Mouse (Mus musculus): ENCODE measurements around the gene Rtkn2.
"Not testable (repeated sequence)": the region's sequence is repeated elsewhere in the genome, so short reads cannot be mapped to it uniquely, and the experiment has no call there.

Rtkn2 gene

DNA sequence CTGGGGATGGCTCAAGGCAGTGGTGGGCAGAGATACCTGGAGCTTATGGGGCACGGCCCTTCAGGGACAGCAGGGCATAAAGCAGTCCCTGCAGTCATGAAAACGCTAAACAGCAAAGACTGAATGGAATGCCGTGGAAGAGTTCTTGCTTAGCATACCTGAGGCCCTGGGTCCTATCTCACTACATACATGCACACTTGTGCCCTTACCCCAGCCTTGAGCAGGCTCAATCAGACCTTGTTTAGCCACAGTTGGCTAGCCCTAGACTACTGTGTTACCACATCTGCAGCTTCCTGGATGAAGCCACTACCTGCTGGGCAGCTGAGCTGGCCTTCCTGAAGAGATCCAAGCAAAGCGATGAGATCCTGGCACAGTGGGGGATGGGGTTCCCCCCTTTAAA lies 93.3 kb downstream of the Rtkn2 start:
- in situ Hi-C loops (cut with MboI, MseI), result no loop called here

DNA sequence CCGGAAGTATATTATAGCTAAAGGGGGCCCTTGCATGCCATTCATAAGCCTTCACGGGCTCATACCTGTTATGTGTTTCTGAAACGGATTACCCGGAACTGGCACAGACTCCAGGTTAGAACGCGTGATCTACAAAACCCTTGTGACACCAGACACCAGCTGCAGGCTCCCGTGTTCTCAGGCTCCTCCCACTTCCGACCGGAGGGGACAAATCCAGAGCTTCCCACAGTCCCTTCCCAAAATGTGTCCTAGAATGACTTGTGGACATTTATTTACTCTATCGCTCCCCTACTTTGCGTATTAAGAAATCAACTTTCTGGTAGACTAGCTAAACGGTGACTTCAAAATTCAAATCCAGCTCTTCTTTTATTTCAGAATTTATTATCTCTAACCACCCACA lies 94.9 kb downstream of the Rtkn2 start:
- in situ Hi-C loops (cut with MboI, MseI), result no loop called here

DNA sequence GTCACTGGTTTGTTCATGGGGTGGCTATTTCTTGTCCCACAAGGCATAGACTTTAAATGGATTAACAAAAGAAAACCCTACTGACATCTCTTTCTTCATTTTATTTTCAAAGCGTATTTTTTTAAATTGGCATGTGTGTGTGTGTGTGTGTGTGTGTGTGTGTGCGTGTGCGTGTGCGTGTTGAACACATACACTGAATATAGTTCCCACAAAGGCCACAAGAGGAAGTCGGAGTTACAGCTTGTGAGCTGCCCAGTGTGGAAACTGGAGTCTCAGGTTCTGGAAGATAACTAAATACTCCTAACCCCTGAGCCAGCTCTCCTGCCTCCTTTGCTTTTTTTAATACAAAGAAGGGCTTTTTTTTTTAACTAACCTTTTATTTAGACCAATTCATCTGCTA lies 95.8 kb downstream of the Rtkn2 start:
- in situ Hi-C loops (cut with MboI, MseI), result loop anchor here in 1 of 2 experiments (5.0 kb wide), 1 partner anchor 73 kb away; no protein-coding TSS in a partner anchor

DNA sequence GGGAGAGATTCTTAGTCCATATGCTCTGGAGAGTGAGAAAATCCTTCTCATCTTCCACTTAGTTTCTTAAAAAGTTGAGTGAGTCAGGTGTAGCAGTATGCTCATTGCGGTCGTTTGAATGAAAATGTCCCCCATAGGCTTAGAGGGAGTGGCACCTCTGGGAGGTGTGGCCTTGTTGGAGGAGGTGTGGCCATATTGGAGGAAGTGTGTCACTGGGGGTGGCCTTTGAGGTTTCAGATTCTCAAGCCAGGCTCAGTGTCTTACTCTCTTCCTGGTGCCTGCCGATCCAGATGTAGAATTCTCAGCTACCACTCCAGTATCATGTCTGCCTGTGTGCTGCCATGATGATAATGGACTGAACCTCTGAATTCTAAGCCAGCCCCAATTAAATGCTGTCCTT lies 99.3 kb downstream of the Rtkn2 start:
- in situ Hi-C loops (cut with MboI, MseI), result loop anchor here in 1 of 2 experiments (5.0 kb wide), 1 partner anchor 76 kb away; no protein-coding TSS in a partner anchor

DNA sequence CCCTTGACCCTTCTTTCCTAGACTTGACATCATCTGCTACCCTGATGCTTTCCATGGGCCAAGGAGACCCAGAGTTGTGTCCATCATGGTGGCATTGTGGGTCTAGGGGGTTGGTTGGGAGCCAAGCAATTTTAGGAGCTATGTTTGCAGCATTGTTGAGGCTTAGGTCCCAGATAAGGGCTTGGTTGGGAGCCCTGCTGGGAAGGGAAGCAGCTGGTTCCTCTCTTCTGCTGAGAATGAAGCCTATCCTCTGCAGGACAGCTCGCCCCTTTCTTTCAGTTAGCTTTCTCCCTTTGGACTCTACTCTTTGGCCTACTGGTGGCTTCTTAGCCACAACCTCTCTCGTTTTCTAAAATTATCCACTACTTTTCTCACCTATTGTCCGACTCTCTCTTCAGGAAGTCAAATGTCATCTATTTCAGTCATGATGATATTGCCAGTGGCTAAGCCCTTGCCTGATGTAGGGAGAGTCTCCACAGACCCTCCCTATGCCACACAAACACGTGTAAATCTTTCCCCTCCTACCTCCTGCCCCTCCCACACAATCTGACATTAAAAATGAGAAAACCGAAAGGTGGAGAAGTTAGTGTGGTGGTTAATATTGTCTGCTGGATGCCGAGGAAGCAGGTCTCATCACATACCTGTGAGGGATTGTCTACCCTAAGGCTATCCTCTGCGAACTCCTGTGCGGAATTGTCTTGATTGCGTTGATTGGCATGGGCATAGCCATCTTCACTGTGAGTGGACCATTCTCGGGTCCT lies 100.7 kb downstream of the Rtkn2 start:
- in situ Hi-C loops (cut with MboI, MseI), result loop anchor here in 1 of 2 experiments (5.0 kb wide), 1 partner anchor 78 kb away; no protein-coding TSS in a partner anchor

DNA sequence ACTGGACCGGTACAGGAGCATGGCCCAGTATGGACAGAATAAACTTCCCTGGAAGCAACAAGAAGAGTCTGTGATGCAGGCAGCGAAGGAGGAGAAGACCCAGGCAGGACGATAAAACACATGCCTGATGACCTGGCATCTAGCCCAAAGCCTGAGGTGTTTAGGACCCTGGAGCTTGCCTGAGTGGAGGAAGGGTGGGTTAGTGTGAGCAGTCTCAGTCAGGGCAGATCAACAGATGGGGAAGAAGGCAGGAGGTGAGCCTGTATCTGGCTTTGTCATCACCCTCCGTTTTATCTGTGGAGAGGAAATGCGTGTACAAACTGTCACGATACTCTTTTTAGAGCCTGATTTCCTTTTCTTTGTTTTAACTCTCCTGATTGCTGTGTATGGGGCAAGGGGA lies 102.3 kb downstream of the Rtkn2 start:
- in situ Hi-C loops (cut with MboI, MseI), result no loop called here

DNA sequence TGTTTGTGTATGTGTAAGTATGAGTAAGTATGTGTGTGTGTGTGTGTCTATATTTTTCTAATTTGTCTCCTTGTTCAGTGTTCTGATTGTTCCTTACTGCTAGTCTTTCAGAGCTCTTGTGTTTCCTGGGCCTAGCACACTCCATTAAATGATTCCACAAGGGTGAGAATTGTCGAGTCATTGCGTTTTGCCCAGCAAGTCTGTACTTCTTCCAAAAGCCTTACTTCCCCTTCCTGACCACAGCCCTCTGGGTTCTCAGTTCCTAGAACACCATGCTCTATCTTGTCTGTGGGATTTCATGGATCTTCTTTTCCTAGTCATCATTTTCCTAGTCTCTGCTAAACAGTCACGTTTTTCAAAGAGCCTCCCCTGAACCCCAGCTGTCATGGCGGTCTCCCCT lies 106.2 kb downstream of the Rtkn2 start:
- in situ Hi-C loops (cut with MboI, MseI), result no loop called here

DNA sequence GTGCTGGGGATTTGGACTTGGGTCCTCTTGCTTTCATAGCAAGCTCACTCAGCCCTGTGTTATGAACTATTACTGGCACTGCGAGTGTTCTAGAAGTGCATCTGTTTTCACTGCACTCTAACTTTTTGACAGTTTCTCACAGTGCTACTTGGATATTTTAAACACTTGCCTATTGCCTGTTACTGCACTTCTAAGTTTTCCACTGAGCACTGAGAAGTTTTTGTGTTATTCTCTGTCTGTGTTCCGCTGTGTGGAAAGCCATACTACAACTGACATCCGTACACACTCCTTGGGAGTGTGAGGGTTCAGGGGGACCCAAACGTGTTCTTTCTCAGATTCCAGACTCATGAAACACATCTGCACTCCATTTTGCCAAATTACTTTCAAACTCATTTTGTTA lies 107.6 kb downstream of the Rtkn2 start:
- in situ Hi-C loops (cut with MboI, MseI), result no loop called here

DNA sequence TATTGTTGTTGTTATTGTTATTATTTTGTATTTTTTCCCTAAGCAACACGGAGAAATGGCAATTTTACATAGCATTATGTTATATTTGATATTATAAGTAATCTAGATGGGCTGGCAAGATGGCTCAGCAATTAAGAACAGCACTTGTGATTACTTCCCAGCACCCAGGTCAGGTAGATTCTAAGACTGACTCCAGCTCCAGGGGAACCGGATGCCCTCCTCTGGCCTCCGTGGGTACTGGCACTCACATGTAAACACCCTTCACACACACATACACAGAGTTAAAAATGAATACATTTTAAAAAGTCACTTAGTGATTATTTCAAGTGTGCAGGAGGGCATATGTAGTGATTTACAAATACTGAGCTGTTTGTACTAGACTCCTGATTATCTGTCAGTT lies 108.4 kb downstream of the Rtkn2 start:
- in situ Hi-C loops (cut with MboI, MseI), result no loop called here

DNA sequence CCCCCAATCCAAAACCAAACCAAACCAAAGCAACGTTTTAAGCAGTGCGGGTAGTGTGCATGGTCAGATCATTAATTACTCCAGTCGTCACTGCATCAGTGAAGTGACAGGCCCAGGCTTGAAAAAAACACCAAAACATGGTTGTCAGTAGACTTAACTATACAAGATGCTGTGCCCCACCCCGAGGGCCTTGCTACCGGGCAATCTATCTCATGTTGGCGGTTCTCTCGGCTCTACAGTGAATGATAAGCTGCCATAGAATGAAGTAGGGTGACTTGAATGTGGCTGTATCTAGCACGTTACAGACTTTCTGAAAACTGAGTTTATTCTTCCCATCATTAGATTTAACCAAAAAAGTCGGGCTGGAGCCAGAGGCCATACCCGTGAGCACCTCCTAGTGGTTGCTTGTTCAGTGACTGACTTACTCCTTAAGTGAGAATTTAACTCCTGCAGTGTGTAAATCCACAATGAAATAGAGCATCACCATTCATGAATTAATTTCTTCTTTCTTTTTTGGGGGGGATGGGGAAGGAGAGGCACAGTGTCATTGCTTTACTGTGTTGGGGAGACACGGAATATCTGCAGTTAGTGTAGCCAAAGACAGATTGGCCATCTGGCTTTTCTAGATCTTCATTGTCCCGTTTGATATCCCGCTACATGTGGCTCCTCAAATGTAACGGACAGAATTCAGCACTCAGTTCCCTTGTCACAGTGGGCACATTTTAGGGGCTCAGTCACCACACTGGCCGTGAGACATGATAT lies 110.2 kb downstream of the Rtkn2 start:
- in situ Hi-C loops (cut with MboI, MseI), result loop anchor here in 1 of 2 experiments (5.0 kb wide), 1 partner anchor 72 kb away; no protein-coding TSS in a partner anchor

DNA sequence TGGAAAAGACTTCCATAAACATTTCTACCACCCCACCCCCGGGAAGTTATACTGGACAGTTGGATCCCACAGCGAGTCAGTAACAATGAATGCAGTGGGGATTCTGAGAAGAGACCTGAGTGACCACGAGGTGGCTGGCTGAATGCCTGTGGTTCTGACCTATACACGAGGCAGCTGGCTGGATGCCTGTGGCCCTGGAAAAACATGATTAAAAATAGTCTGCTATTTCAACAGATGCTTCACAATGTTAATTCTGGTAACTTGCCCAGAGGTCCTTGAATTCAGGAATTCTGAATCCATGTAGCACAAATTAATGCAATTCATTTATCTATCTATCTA lies 110.8 kb downstream of the Rtkn2 start:
- in situ Hi-C loops (cut with MboI, MseI), result loop anchor here in 1 of 2 experiments (5.0 kb wide), 1 partner anchor 73 kb away; no protein-coding TSS in a partner anchor

DNA sequence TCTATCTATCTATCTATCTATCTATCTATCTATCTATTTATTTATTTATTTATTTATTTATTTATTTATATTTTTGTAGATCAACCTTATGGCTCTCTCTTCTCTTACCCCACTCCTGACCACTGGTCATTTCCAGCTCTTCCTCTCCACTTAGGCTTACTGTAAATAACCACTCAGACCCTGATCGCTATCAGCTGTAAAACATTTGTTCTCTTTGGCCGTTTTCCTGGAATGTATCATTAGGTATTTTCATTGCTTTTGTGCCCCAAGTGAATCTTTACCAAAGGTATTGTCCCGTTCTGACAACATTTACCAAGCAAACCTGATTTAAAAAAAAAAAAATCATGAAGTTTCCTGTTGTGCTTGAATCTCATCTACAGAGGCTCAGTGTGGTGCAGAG lies 111.2 kb downstream of the Rtkn2 start:
- in situ Hi-C loops (cut with MboI, MseI), result loop anchor here in 1 of 2 experiments (5.0 kb wide), 1 partner anchor 73 kb away; no protein-coding TSS in a partner anchor

DNA sequence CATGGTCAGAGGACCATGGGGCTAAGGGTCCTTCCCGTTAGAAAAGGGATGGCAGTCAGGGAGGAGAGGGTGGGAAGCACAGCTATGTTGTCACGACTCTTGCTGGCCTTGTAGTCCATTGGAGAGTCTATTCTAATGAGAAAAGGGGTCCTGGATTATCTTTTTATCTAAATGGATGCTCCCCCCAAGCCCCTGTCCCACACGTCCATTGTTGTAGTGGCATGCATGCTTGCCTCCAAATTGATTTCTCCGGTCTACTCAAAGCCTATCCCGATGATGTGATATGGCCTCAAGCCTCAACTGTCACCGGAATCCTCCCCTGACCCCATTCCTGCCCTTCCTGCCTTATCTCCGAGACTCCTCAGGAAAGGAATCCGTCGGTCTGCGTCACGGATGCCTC lies 111.6 kb downstream of the Rtkn2 start:
- in situ Hi-C loops (cut with MboI, MseI), result loop anchor here in 1 of 2 experiments (5.0 kb wide), 1 partner anchor 74 kb away; no protein-coding TSS in a partner anchor

DNA sequence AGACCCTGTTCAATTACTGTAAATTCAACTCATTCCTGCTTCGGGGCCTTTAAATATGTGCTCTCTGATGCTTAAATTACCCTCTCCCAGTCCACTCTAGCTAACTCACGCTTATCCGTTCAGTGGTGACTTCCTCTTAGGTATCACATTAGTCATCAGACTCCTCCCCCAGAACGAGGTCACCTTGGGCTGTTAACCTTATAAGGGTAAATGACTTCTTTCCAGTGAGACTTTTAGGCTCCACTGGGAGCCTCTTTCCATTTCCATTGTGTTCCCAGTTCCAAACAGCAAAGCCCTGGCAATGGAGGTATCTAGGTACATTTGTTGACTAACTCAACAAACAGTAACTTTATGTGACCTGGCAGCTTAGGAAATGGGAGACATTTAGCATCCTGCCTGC lies 112.5 kb downstream of the Rtkn2 start:
- in situ Hi-C loops (cut with MboI, MseI), result loop anchor here in 1 of 2 experiments (5.0 kb wide), 1 partner anchor 75 kb away; no protein-coding TSS in a partner anchor

DNA sequence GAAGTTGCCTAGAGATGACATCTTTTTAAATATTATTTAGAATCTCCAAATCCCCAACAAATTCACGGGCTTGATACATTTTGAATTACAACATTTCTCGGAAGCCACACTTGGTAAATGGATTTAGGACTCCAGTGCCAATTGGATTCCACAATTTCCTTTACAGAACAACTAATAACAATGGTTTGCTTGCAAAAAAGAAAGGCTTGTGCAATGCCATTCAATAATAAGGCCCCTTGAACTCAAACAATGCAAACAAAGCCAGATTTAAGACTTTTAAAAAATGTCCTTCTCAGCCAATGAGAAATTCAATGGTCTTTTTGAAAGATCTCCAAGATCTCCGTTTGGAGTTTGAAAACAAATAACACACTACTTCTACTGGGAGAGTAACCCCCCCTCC lies 114.1 kb downstream of the Rtkn2 start:
- in situ Hi-C loops (cut with MboI, MseI), result loop anchor here in 1 of 2 experiments (5.0 kb wide), 1 partner anchor 76 kb away; no protein-coding TSS in a partner anchor

DNA sequence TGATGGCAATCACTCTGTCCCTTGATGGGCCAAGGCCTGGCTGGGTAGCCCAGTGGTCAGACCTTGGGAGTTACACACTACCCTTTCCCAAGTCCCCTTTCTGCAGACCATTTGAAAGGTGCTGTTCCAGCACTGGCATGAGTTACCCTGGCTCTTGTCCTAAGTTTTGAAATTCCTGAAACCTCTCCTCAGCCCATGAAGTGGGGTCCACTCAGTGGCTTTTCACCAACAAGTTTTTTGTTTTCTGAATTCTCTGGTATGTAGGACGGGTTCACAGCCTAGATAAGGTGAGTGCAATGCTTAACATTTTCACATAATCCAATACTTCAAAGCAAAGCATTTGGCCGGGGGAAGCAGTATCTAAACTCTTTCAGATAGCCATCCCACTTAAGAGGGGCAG lies 115.8 kb downstream of the Rtkn2 start:
- in situ Hi-C loops (cut with MboI, MseI), result no loop called here

DNA sequence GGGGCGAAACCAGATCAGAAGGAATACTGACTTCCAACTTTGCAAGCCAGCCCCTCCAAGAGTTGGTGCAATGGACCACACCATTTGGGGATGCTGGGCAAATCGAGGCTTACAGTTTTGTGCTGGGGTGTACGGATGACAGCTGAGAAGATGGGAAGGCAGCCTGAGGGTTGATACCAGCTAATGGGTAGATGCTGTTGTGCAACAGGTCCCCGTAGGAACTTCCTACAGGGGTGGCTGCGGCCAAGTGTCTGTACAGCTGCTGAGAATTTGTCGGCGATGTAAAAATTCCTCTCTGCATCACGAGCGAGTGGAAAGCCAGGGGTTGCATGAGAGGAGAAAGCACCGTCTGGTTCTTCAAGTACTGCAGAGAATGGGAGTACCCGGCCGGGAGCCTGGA lies 117.0 kb downstream of the Rtkn2 start:
- in situ Hi-C loops (cut with MboI, MseI), result no loop called here

DNA sequence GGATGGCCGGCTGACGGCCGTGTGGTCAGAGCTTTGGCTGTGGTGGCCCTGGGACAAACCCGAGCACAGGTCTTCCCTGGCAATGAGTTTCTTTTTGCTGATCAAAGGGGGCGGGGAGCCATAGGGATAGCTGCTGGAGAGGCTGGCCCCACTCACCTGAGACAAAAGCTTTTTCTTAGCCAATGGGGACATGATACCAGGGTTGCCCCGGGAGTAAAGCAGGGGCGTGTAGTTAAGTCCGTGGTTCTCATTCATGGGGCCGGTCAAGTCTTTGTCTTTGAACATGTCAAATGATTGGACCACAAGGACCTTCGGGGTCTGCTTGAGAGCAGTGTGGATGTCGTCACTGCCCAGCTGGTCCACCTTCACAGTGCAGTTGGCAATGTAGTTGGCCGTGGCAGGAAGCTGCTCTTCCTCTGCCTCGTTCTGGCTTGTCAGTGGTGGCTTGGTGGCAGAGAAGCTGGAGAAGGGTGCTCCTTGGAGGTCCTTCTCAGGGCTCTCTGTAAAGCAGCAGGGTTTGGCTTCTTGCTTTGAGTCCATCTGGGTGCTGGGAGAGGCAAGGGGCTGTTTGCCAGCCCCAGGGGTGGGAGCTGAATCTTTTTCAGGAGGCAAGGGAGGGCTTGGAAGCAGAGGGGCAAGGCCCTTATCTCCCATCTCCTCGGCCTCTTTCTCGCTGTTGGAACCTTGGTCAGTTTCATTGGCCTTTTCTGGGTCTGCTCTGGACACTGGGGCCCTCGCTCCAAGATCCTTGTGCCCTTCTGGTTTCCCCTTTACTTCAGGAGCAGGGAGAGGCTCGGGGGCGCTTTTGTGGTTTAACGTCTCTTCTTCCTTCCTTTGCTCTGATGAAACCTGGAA lies 118.7 kb downstream of the Rtkn2 start:
- in situ Hi-C loops (cut with MboI, MseI), result no loop called here

DNA sequence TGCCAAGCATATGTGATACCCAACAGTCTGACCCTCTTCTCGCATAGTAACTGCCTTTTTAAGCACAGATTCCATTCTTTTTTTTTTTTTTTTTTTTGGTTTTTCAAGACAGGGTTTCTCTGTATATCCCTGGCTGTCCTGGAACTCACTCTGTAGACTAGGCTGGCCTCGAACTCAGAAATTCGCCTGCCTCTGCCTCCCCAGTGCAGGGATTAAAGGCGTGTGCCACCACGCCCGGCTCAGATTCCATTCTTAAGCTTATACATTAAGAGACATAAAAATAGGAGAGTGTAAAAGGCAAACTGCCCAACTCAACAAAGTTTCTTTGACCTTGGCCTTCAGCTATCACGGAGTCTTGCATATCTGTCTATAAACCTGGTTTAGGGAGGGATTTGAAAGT lies 120.4 kb downstream of the Rtkn2 start:
- in situ Hi-C loops (cut with MboI, MseI), result not testable (repeated sequence)

DNA sequence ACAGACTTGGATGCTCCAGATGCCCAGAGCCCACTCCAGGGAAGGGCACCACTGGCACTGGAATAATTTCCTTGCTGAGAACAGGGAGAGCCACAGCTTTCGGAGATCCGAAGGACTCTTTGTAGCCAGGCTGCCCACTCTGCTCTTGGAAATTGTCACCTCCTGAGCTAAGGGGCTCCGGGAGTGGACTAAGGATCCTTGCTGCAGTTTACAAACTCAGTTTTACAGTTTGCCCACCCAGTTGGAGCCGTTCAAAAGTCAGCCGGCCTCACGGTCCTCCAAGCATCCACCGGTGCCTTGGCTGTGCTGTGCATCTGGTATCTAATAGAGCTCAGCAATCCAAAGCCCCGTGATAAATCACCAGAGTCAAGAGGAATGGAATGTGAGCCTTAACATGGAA lies 121.1 kb downstream of the Rtkn2 start:
- in situ Hi-C loops (cut with MboI, MseI), result no loop called here

DNA sequence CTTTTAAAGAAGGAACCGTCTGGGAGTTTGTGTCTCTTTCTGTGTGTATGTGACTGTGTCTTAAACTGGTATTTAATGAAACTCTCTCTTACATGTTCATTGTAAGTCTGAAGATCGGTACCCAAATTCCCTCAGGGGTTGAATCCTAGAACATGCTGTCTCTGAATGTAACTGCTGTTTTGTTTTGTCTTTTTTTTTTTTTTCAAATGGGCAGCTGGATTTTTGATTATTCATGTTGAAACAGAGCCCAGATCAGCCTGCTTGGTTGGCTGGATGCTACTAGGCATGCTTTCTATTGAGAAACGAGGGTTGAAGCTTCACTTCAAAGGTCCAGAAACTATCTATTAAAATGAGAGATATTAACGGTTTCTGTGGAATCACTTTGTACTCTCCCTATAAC lies 121.9 kb downstream of the Rtkn2 start:
- in situ Hi-C loops (cut with MboI, MseI), result no loop called here

DNA sequence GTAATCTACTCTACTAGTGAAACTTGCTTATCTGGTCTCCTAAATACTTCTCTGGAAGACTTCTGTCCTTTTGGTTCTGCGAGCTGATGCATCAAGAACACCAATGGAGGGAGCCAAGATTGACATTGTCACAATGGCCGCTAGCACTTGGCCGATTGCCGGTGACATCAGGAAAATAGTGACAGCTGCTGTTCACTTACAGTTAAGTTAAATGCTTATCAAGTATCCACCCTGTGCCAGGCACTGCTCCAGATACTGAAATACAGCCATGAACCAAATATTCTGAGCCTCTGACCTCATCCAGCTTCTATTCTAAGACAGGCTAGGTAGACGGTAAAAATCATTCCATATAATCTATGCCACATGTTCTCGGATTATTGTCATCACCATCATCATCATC lies 123.2 kb downstream of the Rtkn2 start:
- in situ Hi-C loops (cut with MboI, MseI), result no loop called here

Data from T-helper 17 cell (primary cell).